Mouse (Mus musculus): ENCODE data around the gene Gpr63.
"Not testable (repeated sequence)": the region's sequence is repeated elsewhere in the genome, so short reads cannot be mapped to it uniquely, and the experiment has no call there.

Gene Gpr63

DNA sequence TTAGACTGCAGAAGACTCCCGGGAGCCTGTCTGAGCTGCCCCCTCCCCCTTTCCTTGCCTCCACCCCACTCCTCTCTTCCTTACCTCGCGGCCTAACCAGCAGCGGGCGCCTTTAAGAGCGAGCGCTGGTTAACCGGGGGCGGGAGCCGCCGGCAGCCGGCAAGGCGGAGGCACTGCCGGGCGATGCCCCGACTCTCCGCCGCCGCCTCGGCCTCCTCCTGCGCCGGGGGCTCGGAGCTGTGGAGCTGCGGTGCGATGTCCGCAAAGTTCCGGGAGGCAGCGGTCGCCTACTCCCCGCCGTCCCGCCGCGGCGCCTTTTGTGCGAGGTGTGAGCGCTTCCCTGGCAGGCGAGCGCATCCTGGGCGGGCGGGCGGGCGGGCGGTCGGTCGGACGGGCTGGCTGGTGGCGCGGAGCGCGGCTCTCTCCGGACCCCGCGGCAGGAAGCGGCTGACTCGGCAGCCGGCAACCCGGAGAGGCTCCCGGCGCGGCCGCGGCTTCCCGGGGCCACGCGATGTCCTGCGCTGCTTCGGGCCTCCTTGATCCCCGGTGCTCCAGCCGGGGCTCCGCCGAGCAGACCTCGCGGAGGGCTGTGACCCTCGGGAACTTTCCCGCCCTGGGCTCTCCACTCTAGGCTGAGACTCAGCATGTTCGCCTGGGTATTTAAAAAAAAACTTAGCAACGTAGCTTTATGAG, at the start of gene Gpr63:
Gene Gpr63 (plus strand): TSS at position 109 of the 693 bp plus-strand sequence.
- DNase-seq (ENCODE audit: low read depth, low spot score) = peak; percentile 70

- DNase-seq (ENCODE audit: low read depth, low spot score) = no peak
Measured at GRCm38 (mm10) chr4:24920006-24920577, 46.1 kb upstream of the Gpr63 start.

DNA sequence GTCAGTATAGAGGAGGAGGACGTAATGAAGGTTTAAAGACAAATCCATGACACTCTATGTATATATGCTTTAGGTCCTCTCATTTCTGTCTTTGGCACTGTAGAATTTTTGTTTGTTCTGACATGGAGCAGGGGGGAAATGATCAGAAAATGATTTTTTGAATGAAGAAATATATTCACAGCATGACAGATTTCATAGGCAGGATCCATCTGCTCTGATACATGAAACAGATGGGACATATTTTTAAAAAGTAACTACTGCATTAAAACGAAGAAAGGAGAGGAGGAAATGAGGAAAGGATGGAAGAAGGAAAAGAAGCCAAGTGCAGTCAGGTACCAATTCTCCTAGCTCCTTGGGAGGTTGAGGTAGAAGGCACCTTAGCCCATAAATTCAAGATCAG, 41.5 kb upstream of the Gpr63 start:
- DNase-seq (ENCODE audit: low read depth, low spot score) = no peak

DNA sequence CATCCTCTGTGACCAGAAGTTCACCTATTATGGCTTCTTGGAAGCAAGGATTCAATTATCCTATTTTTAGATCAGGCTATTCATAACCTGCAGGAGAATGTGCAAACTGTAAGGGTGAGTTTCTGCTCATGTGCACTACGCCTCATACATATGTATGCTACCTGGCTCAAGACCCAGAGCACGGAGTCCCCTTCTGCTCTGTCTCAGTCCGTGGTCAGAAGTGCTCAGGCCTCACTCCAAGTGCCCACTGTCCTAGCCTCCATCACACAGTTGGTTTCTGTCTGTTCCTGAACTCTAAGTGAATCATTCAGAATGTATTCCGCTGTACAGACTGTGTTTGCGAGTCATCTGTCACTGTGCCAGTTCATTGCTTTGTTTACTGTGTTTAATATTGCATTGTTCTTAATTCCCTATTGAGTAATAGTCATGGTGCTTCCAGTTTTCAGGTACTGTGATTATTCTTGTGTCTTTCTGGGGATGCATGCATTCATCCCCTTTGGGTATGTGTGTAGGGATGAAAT, 37.9 kb upstream of the Gpr63 start:
- DNase-seq (ENCODE audit: low read depth, low spot score) = no peak

DNA sequence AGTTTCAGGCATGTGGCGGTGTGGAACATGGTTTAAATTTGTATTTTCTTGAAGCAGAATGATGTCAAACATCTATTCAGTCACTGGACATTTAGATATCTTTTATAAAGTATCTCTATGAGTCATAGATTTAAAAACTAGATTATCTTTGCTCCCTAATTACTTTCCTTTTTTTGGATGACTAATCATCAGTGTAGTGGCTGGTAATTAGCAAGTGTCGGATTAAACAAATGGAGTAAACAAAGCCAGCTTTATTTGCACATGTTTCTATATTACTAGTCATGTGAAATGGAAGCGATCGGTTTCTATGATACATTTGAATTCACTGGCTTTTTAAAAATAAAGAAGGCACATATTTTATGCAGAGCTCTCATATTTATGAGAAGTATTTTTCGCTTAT, 37.3 kb upstream of the Gpr63 start:
- DNase-seq (ENCODE audit: low read depth, low spot score) = no peak

DNA sequence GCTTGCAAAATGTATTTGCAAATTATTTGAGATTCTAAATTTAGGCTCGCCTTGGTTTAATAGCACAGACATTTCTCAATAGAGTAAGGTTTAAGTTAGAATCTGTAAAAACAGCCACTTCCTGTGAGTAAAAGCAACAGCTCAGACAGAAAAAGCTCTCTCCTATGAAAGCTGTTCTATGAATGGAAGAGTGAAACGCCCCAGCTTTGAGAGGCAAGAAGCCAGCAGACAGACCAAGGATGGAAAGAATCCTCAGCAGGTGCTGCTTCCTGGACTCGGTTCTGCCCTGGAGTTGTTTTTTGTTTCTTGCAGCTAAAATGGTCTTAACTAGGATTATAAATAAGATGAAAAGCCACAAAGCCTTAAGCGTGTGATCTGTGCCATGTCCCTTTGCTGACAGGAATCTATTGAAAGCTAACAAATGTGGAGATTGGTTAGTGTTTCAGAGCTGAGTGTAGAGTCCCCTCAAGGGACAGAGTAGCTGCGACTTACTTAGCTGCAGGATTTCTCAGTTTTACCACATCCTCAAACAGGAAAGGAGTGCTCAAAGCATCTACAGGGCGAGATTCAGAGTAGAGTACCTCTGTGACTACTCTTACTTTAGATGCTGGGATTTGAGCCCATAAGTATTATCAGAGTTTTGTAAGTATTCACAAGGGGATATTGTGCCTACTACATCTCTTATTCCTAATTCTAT, 23.3 kb upstream of the Gpr63 start:
- no peak for DNase-seq (ENCODE audit: low read depth, low spot score)

DNA sequence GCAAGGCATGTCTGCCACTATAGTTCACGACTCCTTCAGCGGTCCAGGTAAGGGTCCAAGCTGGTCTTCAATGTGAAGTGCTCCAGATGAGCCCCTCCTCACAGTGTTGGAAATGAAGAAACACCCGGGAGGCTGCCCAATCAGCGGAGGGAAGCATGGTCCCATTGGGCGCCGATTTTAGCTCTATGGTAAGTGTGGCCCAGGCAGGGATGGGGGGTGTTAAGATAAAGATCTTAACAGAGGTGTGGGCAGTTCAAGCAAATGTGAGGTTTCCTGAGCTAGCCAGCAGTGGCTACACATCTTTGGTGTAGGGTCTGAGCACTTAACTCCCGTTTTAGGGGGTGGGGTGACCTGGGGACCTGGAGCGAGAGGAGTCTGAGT, 299 bp upstream of the Gpr63 start:
- no peak for DNase-seq (ENCODE audit: low read depth, low spot score)

GRCm38 (mm10) chr4:24967251-24967650, 1.0 kb downstream of the Gpr63 start:
- no peak for DNase-seq (ENCODE audit: low read depth, low spot score)

GRCm38 (mm10) chr4:24978589-24978988, 12.4 kb downstream of the Gpr63 start:
- DNase-seq (ENCODE audit: low read depth, low spot score) = no peak

GRCm38 (mm10) chr4:24985612-24986011, 19.4 kb downstream of the Gpr63 start:
- DNase-seq (ENCODE audit: low read depth, low spot score) = no peak

DNA sequence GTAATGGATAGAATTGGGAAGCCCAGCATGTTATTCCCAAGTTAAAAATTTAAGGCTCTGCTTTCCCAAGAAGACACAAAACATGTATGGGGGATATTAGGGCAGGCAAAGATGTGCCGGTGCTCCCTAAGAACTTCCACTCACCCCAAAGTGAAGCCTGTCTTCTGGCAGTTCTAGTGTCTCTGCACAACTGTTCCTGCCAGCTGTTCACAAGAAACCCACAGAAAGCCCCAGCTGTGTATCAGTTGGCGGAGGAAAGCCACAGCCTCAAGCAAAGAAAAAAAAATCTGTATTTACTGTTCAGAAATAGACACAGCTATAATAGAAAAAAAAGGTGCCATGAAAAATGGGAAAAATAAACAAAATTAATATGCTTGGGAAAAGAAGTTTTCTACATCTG, 25.3 kb downstream of the Gpr63 start:
- DNase-seq (ENCODE audit: low read depth, low spot score) = no peak

DNA sequence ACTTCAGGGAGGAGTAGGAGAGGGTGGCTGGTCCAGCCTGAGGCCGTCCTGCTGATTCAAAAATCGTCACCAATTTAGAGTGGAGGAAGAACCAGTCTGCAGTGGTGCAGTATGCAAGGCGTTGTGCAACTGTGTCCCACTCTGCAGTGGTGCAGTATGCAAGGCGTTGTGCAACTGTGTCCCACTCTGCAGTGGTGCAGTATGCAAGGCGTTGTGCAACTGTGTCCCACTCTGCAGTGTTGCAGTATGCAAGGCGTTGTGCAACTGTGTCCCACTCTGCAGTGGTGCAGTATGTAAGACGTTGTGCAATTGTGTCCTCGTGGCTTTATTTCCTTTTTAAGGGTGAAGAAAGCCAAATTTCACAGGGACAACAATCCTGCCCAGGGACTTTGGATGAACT, 43.1 kb downstream of the Gpr63 start:
- DNase-seq (ENCODE audit: low read depth, low spot score) = not testable (repeated sequence)

GRCm38 (mm10) chr4:25011780-25012179, 45.6 kb downstream of the Gpr63 start:
- DNase-seq (ENCODE audit: low read depth, low spot score) = no peak

- no peak for DNase-seq (ENCODE audit: low read depth, low spot score)
Measured at GRCm38 (mm10) chr4:25012726-25013125, 46.5 kb downstream of the Gpr63 start.

- DNase-seq (ENCODE audit: low read depth, low spot score) = no peak
Measured at GRCm38 (mm10) chr4:25015017-25015655, 48.9 kb downstream of the Gpr63 start.

- DNase-seq (ENCODE audit: low read depth, low spot score) = no peak
Measured at GRCm38 (mm10) chr4:25028252-25028651, 62.0 kb downstream of the Gpr63 start.

GRCm38 (mm10) chr4:25028752-25029151, 62.5 kb downstream of the Gpr63 start:
- no peak for DNase-seq (ENCODE audit: low read depth, low spot score)

DNA sequence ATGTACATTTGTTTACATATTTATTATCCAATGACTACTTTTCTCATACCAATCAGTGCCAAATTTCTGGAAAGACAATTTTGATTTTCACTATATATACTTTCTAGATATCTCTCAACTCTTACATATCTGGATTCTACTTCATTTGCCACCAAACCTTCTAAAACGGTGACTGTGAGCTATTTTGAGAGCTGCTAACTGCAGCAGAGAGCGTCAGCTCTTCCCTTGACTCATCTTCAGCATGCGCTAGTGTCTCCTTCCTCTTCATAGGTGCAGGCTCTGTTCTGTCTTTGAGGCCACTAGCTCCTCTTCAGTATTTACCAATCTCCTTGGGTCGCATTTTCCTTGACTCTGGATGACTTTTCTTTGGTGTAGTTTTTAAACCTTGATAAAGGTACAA, 63.7 kb downstream of the Gpr63 start:
- no peak for DNase-seq (ENCODE audit: low read depth, low spot score)

DNA sequence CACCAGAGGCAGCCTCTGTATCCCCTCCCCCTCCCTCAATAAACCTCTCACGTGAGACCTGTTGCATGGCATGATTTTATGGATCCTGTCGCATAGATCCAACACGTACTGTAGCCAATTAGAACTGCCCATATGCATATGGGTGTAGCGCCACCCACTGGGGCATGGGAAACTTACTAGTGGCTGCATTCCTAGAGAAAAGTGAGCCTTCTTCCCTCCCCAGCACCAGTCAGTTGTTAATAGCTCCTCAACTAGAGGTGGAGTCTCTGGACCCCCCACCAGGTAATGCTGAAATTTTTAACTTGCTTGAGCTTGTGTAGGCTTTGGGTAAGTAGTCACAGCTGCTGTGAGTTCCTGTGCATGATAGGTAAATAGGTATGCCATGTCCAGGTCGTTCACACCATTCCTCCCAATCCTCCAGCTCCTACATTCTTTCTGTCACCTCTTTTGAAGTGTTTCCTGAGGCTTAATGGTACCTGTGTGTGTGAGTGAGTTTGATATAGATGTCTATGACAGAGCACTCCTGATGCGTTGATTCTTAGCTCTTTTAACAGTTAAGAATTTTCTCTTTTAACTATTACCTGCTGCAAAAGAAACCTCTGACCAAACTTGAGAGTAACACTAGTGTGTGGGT, 69.1 kb downstream of the Gpr63 start:
- DNase-seq (ENCODE audit: low read depth, low spot score) = no peak

- DNase-seq (ENCODE audit: low read depth, low spot score) = no peak
Measured at GRCm38 (mm10) chr4:25035806-25036205, 69.6 kb downstream of the Gpr63 start.

- DNase-seq (ENCODE audit: low read depth, low spot score) = no peak
Measured at GRCm38 (mm10) chr4:25037260-25037659, 71.1 kb downstream of the Gpr63 start.

GRCm38 (mm10) chr4:25055541-25055940, 89.3 kb downstream of the Gpr63 start:
- not testable (repeated sequence) for DNase-seq (ENCODE audit: low read depth, low spot score)
